ENCODE assay signal across 7 mouse cellular contexts in the genomic region with DNA sequence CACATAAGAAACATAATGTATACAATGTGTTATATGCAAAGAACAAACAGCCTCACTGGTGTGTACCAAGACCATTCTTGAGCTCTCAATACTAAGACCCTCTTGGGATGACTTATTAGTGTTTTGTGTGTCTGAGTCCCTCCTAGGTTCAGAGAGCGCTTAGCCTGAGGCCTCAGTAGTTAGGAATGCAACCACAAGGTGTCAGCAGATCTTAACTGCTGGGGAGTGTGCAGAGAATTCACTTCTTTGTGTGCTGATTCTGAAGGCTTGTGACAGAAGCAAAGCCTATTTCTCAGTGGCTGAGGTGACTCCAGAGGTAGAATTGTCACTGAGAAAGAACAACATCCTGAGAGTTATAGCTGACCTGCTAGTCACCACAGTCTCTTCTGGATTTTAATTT.
DNase-seq lines count a peak whose midpoint lies in the region; ATAC-seq and TF ChIP-seq lines count a peak whose summit lies in the region.
"Not testable (repeated sequence)": the region's sequence is repeated elsewhere in the genome, so short reads cannot be mapped to it uniquely, and the experiment has no call there.

No protein-coding gene starts in this region.

- not testable (repeated sequence) for H3K4me1 ChIP-seq in hindbrain, postnatal 0 days (ENCODE audit: insufficient read depth, low read length); midbrain, embryonic 16.5 days (ENCODE audit: control insufficient read depth, insufficient read depth, low read length); stomach, postnatal 0 days (replicated peaks; ENCODE audit: control insufficient read depth, insufficient read depth)

- TF ChIP-seq EP300 in stomach, postnatal 0 days (optimal IDR thresholded peaks at IDR 0.05), result not testable (repeated sequence)

- TF ChIP-seq CTCF in hindbrain, postnatal 0 days (IDR thresholded peaks at IDR 0.05; ENCODE audit: low read depth), result not testable (repeated sequence)
- 0 out of 2 replicates have a peak, but pooled peaks have one; percentile 6 for TF ChIP-seq CTCF in stomach, postnatal 0 days (IDR thresholded peaks at IDR 0.05; ENCODE audit: low read depth)

- WGBS in hindbrain, postnatal 0 days, result 40% methylated on average over 1 of the region's 1 CpGs
- 13% methylated on average over 1 of the region's 1 CpGs for WGBS in midbrain, embryonic 16.5 days
- WGBS in stomach, postnatal 0 days, result 17% methylated on average over 1 of the region's 1 CpGs

- H3K9ac ChIP-seq in hindbrain, postnatal 0 days (replicated peaks; ENCODE audit: low read length); midbrain, embryonic 16.5 days (ENCODE audit: low read depth, low read length); stomach, postnatal 0 days (ENCODE audit: low read length): not testable (repeated sequence)

- DNase-seq in cerebellum, postnatal 14 days, result peak; percentile 0 to 2
- DNase-seq in heart, postnatal 4 days, result peak; percentile 2
- DNase-seq in hindbrain, postnatal 0 days (ENCODE audit: low spot score); stomach, postnatal 0 days (ENCODE audit: low spot score): not testable (repeated sequence)
- DNase-seq in layer of hippocampus, postnatal 14 days (ENCODE audit: low spot score in 2 of 2), result peak; percentile 0 to 1
- DNase-seq in thymus, postnatal 36 days, result peak; percentile 24 to 33

- not testable (repeated sequence) for H3K36me3 ChIP-seq in hindbrain, postnatal 0 days (ENCODE audit: insufficient read depth, low read length); midbrain, embryonic 16.5 days (ENCODE audit: control insufficient read depth, insufficient read depth, low read length); stomach, postnatal 0 days (ENCODE audit: control insufficient read depth, insufficient read depth, low read length)

- ATAC-seq in hindbrain, postnatal 0 days, result peak; percentile 78; the same call in 1 of the 2 replicates
- ATAC-seq in midbrain, embryonic 16.5 days, result peak; percentile 79; the same call in 1 of the 2 replicates
- ATAC-seq in stomach, postnatal 0 days (ENCODE audit: low FRiP score, low TSS enrichment), result not testable (repeated sequence)

- not testable (repeated sequence) for H3K4me2 ChIP-seq in hindbrain, postnatal 0 days (ENCODE audit: low read depth, low read length); midbrain, embryonic 16.5 days (ENCODE audit: low read length); stomach, postnatal 0 days (replicated peaks; ENCODE audit: low read depth)

- not testable (repeated sequence) for H3K9me3 ChIP-seq in hindbrain, postnatal 0 days (ENCODE audit: low read length); midbrain, embryonic 16.5 days (replicated peaks; ENCODE audit: control insufficient read depth, low read length, poor library complexity, severe bottlenecking); stomach, postnatal 0 days (ENCODE audit: control insufficient read depth, low read length)

- not testable (repeated sequence) for H3K27me3 ChIP-seq in hindbrain, postnatal 0 days (ENCODE audit: insufficient read depth, low read length); midbrain, embryonic 16.5 days (ENCODE audit: control insufficient read depth, insufficient read depth, low read depth, low read length); stomach, postnatal 0 days (ENCODE audit: control insufficient read depth, insufficient read depth, low read length)

- H3K4me3 ChIP-seq in hindbrain, postnatal 0 days (ENCODE audit: low read length); midbrain, embryonic 16.5 days (ENCODE audit: low read depth, low read length); stomach, postnatal 0 days (ENCODE audit: low read depth, low read length): not testable (repeated sequence)

- not testable (repeated sequence) for H3K27ac ChIP-seq in hindbrain, postnatal 0 days; midbrain, embryonic 16.5 days (ENCODE audit: low read length); stomach, postnatal 0 days (replicated peaks)
